Mouse (Mus musculus) G1E (cell line): Measurements from ENCODE around the gene Mtmr10. TPM values are rescaled to one million over a fixed set of nuclear protein-coding genes. Genes with fewer than 3 reads are reported as not detected.

Source experiments
- ATAC-seq: 2 replicates; pipeline ENCODE4 v1.8.0; 2016; ENCODE audit warnings: mild to moderate bottlenecking; ENCODE audit not compliant: insufficient number of reproducible peaks, poor library complexity, low FRiP score, severe bottlenecking; ENCODE audit errors: extremely low read depth
- DNase-seq: peaks from one replicate; pipeline ENCODE4 v3.0.0; 2012; ENCODE audit warnings: low spot score
- H3K27me3 ChIP-seq: 2 replicates; pipeline ENCODE4 v1.6.1; 2012; ENCODE audit warnings: mild to moderate bottlenecking, low read length, inconsistent platforms; ENCODE audit not compliant: insufficient read depth
- H3K36me3 ChIP-seq: replicated peaks from 2 replicates; pipeline ENCODE3; 2012; ENCODE audit warnings: mild to moderate bottlenecking, inconsistent platforms
- H3K4me1 ChIP-seq: 2 replicates; pipeline ENCODE4 v1.6.1; 2012; ENCODE audit warnings: low read depth, low read length, inconsistent platforms, mixed read lengths; ENCODE audit not compliant: insufficient read depth
- H3K4me3 ChIP-seq: 2 replicates; pipeline ENCODE4 v1.5.1; 2012; ENCODE audit warnings: low read depth, mild to moderate bottlenecking, inconsistent platforms, low read length, moderate library complexity, mixed read lengths
- H3K9me3 ChIP-seq: replicated peaks from 2 replicates; pipeline ENCODE4 v1.6.1; 2012; ENCODE audit warnings: inconsistent platforms
- CTCF ChIP-seq: IDR thresholded peaks from 2 replicates; pipeline ENCODE4 v1.5.1; 2012; ENCODE audit warnings: low read depth, low read length, inconsistent platforms, mixed read lengths
- GATA1 ChIP-seq: IDR thresholded peaks from 2 replicates; pipeline ENCODE4 v1.6.1; 2012; ENCODE audit warnings: borderline replicate concordance, low read length, inconsistent platforms, mixed read lengths
- GATA2 ChIP-seq: IDR thresholded peaks from 2 replicates; pipeline ENCODE4 v1.6.1; 2012; ENCODE audit warnings: low read depth, low read length, inconsistent platforms, borderline replicate concordance
- POLR2AphosphoS5 ChIP-seq: IDR thresholded peaks from 2 replicates; pipeline ENCODE4 v1.6.1; 2012; ENCODE audit warnings: low read depth, low read length, inconsistent platforms; ENCODE audit not compliant: insufficient replicate concordance
- TAL1 ChIP-seq: conservative IDR thresholded peaks from 2 replicates; pipeline ENCODE4 v1.6.1; 2012; ENCODE audit warnings: low read depth, low read length, inconsistent platforms, mixed read lengths
- polyA plus RNA-seq: library from polyadenylated mRNA; stranded (reverse); fragments of >175 nt; gene quantifications from 2 replicates; pipeline ENCODE4 v1.2.3, GENCODE M21; 2012
- total RNA-seq, 2 experiments: library from RNA; stranded (forward) in 1 of 2; stranded (reverse) in 1 of 2; fragments of 200-1000 nt in 1 of 2; fragments of >200 nt in 1 of 2; fragmentation: Nextera tagmentation in 1 of 2; gene quantifications; 2 replicates each; pipeline ENCODE4 v1.2.3; 2014 to 2017

The Mtmr10 gene
- total and polyA plus RNA-seq, 3 experiments, result 2.9 to 18.1 (median 8.5) TPM

GRCm38 (mm10) chr7:64359943-64360585 lies 72.6 kb downstream of the Mtmr10 start:
- peaks cover 12% of the 10 kb centered on the region for H3K4me1 ChIP-seq
- H3K9me3 ChIP-seq, result no peaks in the 10 kb centered on the region
- no peaks in the 10 kb centered on the region for H3K27me3 ChIP-seq
- DNase-seq (peak; percentile 12), ATAC-seq (peak; percentile 68; the same call in 1 of the 2 replicates)
- H3K4me3 ChIP-seq, result peak overlapping the region; percentile 42; the same call in 1 of the 2 replicates
- peaks cover 86% of the 10 kb centered on the region for H3K36me3 ChIP-seq
- TF ChIP-seq POLR2AphosphoS5 (no peak), GATA2 (no peak), GATA1 (no peak), TAL1 (no peak), CTCF (no peak)

GRCm38 (mm10) chr7:64360586-64360945 lies 73.1 kb downstream of the Mtmr10 start:
- Histone ChIP-seq H3K27me3 (no peaks in the 10 kb centered on the region), H3K9me3 (no peaks in the 10 kb centered on the region), H3K4me1 (peaks cover 12% of the 10 kb centered on the region), H3K4me3 (no peak overlapping the region; the same call in 1 of the 2 replicates), H3K36me3 (peaks cover 91% of the 10 kb centered on the region)
- no peak for DNase-seq
- TF ChIP-seq GATA1 (no peak), POLR2AphosphoS5 (no peak)
- ATAC-seq, result 0 out of 2 replicates have a peak, but pooled peaks have one; percentile 8

GRCm38 (mm10) chr7:64365863-64366262 lies 78.4 kb downstream of the Mtmr10 start:
- ATAC-seq (no peak), DNase-seq (no peak)
- Histone ChIP-seq H3K9me3 (no peaks in the 10 kb centered on the region), H3K36me3 (peaks cover 94% of the 10 kb centered on the region), H3K4me1 (peaks cover under 1% of the 10 kb centered on the region), H3K4me3 (no peak overlapping the region), H3K27me3 (no peaks in the 10 kb centered on the region)
- no peak for TF ChIP-seq GATA2
- TF ChIP-seq CTCF, result no peak
- no peak for TF ChIP-seq POLR2AphosphoS5
- TF ChIP-seq TAL1, result no peak
- no peak for TF ChIP-seq GATA1

- peaks cover 73% of the 10 kb centered on the region for H3K36me3 ChIP-seq
Measured at GRCm38 (mm10) chr7:64369841-64370240, 82.4 kb downstream of the Mtmr10 start.

GRCm38 (mm10) chr7:64371940-64372878 lies 84.8 kb downstream of the Mtmr10 start:
- Histone ChIP-seq H3K27me3 (no peaks in the 10 kb centered on the region), H3K4me3 (peak overlapping the region; percentile 18; the same call in 1 of the 2 replicates), H3K9me3 (no peaks in the 10 kb centered on the region), H3K36me3 (peaks cover 71% of the 10 kb centered on the region), H3K4me1 (peaks cover 18% of the 10 kb centered on the region)
- DNase-seq, result no peak
- ATAC-seq, result no peak
- TF ChIP-seq GATA1, result no peak
- no peak for TF ChIP-seq POLR2AphosphoS5
- TF ChIP-seq TAL1, result no peak
- no peak for TF ChIP-seq CTCF
- no peak for TF ChIP-seq GATA2

More at GRCm38 (mm10) chr7:64369841-64370240, 82.4 kb downstream of the Mtmr10 start:
- Histone ChIP-seq H3K4me1 (peaks cover 18% of the 10 kb centered on the region), H3K4me3 (no peak overlapping the region), H3K27me3 (no peaks in the 10 kb centered on the region), H3K9me3 (no peaks in the 10 kb centered on the region)
- no peak for ATAC-seq
- TF ChIP-seq TAL1, result no peak
- no peak for TF ChIP-seq GATA1
- TF ChIP-seq POLR2AphosphoS5, result no peak
- TF ChIP-seq GATA2, result no peak
- TF ChIP-seq CTCF, result no peak
- DNase-seq, result no peak
